Mouse (Mus musculus): Measurements from ENCODE around the gene Numb.

The Numb gene

DNA sequence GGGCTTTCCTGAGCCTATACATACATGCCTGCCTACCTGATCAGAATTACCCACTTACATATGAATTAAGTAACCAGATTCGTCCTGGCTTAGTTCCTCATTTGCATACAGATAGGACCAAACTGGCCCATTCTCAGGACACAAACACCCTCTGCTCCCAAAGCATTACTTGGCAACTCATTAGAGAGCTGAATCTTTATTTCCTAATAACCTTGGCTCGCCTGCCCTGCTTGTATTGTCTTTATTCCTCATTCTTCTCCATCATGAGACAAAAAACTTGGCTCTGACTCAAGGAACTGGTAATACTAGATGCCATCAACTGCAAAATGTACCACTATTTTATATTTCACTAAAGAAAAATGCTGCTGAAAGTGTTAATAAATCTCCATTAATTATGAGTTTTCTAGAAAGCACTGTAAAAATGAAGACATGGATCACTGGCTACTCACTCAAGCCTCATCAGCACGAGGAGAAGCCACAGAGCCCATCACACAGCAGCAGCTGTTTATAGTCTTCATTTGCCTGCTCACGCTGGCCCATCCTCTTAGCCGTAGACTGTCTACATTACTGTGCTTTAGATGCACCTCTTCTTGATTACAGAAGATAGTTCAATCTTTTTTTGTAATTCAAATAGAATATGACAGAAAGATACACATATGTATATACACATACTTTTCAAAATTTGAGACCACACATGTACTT lies 69.1 kb downstream of the Numb start:
- DNase-seq (ENCODE audit: low read depth): no peak

DNA sequence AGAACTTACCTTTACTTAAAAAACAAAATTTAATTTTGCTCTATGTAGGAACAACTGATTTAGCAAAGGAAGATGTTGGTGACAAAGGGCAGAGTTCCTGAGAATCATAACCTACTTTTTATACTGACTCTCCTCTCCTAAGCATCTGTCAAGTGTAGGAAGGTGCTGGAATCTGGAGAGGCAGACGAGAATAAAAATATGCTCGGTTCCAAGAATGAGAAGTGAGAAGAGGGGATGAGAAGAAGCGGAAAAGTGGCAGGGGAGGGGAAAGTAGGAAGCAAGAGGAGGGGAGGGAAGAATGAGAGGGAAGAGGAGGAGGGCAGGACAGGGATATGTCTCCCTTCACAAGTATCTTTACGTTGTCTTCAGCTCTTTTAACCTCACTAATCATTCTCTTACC lies 71.4 kb downstream of the Numb start:
- DNase-seq (ENCODE audit: low read depth): no peak

DNA sequence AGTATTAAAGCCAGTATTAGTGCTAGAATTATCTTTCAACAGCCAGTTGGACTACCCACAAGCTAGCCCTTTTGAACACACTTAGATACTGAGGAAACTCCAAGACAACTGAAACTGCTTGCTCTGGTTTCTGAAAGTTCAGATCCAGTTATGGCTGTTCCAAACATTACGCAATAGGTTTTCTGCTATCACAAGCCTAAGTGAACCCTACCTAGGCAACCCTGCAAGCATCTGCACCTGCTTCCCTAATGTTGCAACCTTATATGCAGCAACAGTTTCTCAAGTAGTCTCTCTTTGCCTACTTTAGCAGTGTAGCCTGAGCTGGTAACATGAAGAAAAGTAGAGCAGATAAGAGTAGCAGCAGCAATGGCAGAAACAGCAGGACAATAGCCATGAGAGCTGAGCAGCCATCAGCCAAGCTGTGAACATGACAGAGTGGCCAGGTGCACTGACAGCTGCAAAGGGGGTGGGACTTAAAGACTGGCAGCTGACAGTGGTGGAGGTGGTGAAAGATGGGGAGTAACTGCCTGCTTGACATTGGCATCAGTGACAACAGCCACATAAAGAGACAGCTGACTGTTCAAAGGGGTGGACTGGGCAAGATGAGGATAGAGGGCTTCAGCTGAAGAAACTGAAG lies 73.0 kb downstream of the Numb start:
- no peak for DNase-seq (ENCODE audit: low read depth)

DNA sequence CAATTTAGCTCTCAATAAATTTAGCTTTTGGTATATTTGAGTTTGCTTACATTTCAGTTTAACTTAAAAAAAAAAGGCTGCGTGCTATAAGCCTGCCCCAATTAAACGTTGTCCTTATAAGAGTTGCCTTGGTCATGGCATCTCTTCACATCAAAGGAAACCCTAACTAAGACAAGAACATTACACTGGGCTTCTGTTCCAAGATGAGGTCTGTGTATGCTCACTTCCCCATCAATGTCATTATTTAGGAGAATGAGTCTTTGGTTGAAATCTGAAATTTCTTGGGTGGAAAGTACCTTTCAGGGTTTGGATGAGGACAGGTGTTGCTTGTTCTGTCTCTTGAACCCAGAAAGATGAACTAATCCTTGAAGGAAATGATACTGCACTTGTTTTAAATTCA lies 73.9 kb downstream of the Numb start:
- no peak for DNase-seq (ENCODE audit: low read depth)

DNA sequence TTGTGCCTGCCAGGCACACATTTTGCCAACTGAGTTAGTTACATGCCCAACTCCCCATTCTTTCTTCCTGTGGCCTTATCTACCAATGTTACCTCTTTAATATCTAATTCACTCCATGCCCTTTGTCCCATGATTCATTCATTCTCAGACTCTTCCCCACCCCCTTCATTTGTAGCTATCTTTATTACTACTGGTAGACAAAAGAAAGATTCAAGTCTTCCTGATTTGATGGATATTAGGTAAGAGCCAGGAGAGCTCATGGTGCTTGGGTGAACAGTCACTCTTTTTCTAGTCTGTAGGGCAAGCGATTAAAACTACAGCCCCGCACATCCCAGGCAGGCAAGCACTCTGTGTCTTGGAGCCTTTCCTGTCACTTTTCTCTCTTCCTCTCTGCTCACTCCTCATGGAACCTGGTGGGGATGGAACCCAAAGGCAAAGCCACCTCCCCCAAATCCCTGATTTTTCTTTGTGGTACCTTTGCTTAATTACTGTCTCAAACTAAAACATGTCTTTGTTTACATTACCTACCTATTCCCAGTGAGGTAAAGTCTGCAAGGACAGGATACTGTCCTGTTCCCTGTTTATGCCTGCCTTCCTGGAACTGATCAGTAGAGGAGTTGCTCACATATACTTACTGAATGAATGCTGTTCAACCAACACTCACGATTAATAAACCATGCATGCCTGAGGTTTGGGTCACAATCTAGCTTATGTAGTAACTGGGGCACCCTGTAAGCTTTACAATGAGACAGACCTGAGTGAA lies 78.9 kb downstream of the Numb start:
- DNase-seq (ENCODE audit: low read depth): no peak

- DNase-seq (ENCODE audit: low read depth): no peak
Observed at GRCm38 (mm10) chr12:83841409-83842190, 80.1 kb downstream of the Numb start.

GRCm38 (mm10) chr12:83833979-83834378 lies 87.8 kb downstream of the Numb start:
- no peak for DNase-seq (ENCODE audit: low read depth)

DNA sequence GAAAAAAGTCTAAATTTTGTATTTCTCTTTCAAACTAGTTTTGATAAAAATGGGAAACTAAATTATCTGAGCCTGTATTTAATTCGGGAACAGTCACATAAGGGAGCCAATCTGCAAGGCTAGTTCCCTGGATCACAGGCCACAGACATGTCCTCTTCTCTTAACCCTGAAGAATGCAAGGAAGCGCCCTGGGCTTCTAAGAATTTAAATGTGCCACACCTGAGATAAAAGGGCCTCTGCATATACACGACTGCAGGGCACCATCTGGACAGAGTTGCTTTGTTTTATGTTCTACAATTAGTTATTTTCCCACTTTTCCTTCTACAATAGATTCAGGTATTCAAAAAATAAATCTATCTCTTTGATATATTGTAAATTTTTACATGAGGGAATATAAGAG lies 91.3 kb downstream of the Numb start:
- peak; percentile 42 for DNase-seq (ENCODE audit: low read depth)

DNA sequence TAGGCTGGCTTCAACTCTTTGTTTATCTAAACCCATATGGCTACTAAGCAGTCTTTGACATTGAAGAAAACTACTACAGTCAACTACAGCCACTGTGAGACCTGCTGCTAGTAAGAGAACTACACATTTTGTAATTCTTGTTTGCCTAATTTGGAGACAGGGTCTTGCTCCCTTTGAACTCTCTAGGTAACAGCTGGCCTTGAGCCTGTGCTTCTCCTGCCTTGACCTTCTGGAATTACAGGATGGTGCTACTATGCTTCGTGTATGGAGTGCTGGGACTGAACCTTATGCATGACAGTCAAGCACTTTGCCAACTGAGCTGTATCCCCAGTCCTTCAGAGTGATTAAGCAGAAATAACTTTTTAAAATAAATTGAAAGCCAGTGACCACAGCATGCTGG lies 105.1 kb downstream of the Numb start:
- no peak for DNase-seq (ENCODE audit: low read depth)

DNA sequence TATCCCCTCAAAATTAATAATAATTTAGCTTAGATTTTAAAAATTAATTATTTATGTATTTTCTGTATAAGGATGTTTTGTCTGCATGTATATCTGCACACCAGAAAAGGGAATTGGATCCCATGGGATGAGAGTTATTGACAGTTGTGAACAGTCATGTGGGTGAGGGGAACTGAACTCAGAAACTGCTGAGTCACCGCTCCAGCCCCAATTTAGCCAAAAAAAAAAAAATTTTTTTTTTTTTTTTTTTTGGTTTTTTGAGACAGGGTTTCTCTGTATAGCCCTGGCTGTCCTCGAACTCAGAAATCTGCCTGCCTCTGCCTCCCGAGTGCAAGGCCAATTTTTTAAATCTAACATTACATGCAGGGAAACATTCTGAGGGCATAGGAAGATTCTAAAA lies 109.8 kb downstream of the Numb start:
- no peak for DNase-seq (ENCODE audit: low read depth)

GRCm38 (mm10) chr12:83803641-83804040 lies 118.1 kb downstream of the Numb start:
- no peak for DNase-seq (ENCODE audit: low read depth)

DNA sequence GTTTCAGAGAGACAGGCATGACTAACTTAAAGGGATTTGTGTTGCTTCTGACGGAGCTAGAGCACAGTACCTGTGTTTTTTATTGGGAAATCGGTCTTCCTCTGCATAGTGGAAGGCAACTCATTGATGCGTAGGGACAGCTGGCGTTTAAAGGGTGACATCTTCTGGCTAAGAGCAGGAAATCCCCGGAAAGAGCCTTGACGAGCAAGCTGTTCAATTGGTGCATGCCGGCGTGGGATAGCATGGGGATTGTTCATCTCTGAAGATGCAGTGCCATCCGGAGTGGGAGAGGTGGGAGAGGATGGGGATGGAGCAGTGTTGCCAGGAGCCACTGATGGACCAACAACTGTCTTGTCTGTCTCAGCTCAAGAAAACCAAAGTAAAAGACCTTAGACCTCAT lies 120.8 kb downstream of the Numb start:
- DNase-seq (ENCODE audit: low read depth): no peak

DNA sequence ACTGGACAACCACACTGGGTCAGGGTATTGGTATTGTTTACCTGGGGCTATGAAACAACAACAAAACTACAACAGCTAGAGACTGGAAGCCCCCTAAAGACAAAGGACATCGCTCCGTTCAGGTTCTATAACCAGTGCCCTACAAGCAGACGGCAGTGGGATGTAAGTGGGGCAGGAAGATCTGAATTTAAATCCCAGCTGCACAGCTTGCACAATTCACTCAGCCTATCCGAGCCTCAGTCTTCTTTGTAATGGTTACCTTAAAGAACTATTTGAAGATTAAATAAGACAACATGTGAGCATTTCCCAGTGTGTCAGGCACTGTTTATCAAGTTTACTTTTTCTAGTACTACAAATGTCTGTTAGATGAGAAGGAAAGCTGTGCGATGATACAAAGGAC lies 123.4 kb downstream of the Numb start:
- no peak for DNase-seq (ENCODE audit: low read depth)

GRCm38 (mm10) chr12:83795586-83795985 lies 126.1 kb downstream of the Numb start:
- no peak for DNase-seq (ENCODE audit: low read depth)

DNA sequence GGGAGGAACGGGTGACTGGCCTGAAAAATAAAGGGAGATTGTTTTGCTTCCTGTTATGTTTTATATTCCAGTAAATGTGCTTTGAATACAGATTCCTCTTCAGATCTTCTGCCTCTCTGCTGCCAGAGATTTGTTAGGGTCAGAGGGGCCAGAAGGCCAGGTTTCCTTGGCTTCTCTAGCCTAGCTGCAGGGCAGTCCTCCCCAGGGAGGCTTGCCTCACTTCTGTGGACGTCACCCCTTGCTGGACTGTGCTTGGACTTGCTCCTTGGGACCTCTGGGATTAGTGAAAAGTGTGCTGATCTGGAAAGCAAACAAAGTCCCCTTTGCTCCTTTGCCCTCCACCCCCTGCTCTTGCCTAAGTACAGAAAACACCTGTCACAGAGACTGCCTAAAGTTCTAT lies 126.7 kb downstream of the Numb start:
- DNase-seq (ENCODE audit: low read depth): no peak

DNA sequence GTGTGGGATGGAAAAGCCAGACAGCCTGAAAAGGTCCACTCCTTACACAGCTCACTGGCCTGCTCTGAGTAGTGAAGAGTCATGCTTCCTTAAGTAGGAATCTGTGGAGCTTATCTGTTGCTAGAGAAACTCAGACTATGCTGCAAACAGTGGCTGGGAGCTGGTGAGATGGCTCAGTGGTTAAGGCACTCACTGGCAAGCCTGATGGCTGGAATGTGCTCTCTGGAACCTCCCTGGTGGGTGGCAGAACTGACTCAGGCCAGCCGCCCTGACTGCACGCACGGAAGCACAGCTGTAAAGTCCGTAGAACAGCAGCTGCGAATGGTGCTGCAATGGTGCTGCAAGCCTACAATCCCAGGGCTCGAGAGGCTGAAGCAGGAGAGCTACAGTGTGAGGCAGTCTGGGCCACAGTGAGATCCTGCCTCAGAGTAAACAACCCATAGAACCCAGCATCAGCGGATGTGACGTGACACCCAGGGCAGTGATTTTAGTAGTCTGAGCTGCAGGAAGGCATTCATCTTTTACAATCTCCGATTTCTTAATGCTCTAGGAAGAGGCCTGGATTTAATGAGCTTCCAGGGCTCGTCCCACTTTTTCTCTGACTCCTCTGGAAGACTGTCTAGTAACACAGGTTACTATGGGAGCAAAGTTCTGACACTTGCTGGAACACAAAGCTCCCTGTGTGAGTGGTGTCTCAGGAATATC lies 128.9 kb downstream of the Numb start:
- DNase-seq (ENCODE audit: low read depth): no peak

DNA sequence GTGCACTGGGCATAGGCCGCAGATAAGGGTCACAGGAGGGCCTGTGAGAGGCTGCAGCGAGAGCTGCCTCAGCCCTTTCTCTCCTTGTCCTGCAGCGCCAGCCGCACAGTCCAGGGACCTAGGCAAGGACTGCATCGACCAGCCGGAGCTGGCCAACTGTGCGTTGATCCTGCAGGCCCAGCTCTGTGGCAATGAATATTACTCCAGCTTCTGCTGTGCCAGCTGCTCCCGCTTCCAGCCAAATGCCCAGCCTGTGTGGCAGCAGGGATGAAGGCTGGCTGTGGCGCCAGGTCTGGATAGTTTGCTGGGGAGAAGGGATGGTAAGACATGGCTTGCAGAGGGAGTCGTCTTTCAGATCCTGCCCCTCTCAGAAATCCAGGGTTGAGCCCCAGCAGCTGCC lies 130.0 kb downstream of the Numb start:
- no peak for DNase-seq (ENCODE audit: low read depth)

- DNase-seq (ENCODE audit: low read depth): no peak
Observed at GRCm38 (mm10) chr12:83790749-83791148, 131.0 kb downstream of the Numb start.

- no peak for DNase-seq (ENCODE audit: low read depth)
Observed at GRCm38 (mm10) chr12:83789781-83790140, 132.0 kb downstream of the Numb start.

DNA sequence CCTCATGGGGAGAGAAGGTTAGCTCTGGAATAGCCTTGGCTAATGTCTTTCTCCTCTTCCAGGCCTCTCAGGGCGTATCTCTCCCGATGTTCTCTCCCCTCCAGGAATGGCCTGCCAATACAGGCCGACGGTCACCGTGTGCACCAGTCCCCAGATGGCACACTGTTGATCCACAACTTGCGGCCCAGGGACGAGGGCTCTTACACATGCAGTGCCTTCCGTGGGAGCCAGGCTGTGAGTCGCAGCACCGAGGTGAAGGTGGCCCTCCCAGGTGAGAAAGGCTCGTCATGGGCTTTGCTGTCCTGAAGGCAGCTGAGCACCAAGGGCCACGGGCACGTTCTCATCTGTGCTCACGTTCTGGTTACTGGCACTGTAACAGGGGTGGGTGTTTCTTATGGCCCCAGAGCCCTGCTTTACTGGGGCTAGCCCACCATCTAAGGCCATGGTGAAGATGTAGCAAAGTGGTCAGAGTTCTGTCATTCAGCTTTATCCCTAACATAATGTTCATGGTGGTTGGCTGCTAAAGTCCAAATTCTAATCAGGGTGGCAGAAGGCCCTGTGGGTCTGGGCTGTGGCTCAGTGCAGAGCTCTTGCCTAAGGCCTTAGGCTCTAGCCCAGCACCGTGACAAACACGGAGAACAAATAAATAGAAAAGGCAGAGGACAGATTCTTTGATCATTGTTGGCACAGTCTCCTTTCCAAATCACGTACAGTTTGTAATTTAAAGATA lies 132.5 kb downstream of the Numb start:
- no peak for DNase-seq (ENCODE audit: low read depth)

GRCm38 (mm10) chr12:83785305-83785704 lies 136.4 kb downstream of the Numb start:
- no peak for DNase-seq (ENCODE audit: low read depth)
